Mouse (Mus musculus) heart, adult 2 months (tissue): ENCODE data around the gene Gnas.

ENCODE experiments used
- CTCF ChIP-seq: fragments of 200-600 bp; IDR thresholded peaks from 2 replicates; pipeline ENCODE4 v1.8.1; 2022; ENCODE audit warnings: antibody characterized with exemption, mild to moderate bottlenecking, moderate library complexity
- POLR2A ChIP-seq: fragments of 200-500 bp; IDR thresholded peaks from 2 replicates; pipeline ENCODE4 v1.6.1; 2011; ENCODE audit warnings: mild to moderate bottlenecking, low read depth, low read length, control low read depth; ENCODE audit not compliant: insufficient read depth

- TF ChIP-seq POLR2A (no peak), CTCF (no peak)
Measured at GRCm38 (mm10) chr2:174260004-174260403, 24.1 kb upstream of the Gnas start.
